Mouse (Mus musculus) midbrain, embryonic 16.5 days (tissue): ENCODE results near the gene Krtap9-3. TPM values are rescaled to one million over a fixed set of nuclear protein-coding genes. Genes with fewer than 3 reads are reported as not detected.

Source experiments
- ATAC-seq: fragments of 200-750 bp; cut with Nextera tagmentation; 2 replicates; pipeline ENCODE4 v1.8.0; 2017; ENCODE audit warnings: moderate TSS enrichment
- H3K27ac ChIP-seq: fragments of 300-500 bp; sonication (generic); 2 replicates; pipeline ENCODE4 v1.5.1; 2014; ENCODE audit warnings: mild to moderate bottlenecking, low read length, mixed read lengths
- H3K27me3 ChIP-seq: fragments of 300-500 bp; sonication (generic); 2 replicates; pipeline ENCODE4 v1.6.1; 2014; ENCODE audit warnings: low read depth, low read length, mixed read lengths; ENCODE audit not compliant: control insufficient read depth, insufficient read depth
- H3K36me3 ChIP-seq: fragments of 300-500 bp; sonication (generic); 2 replicates; pipeline ENCODE4 v1.6.1; 2014; ENCODE audit warnings: mild to moderate bottlenecking, low read length, moderate library complexity, mixed read lengths; ENCODE audit not compliant: control insufficient read depth, insufficient read depth
- H3K4me1 ChIP-seq: fragments of 300-500 bp; sonication (generic); 2 replicates; pipeline ENCODE4 v1.6.1; 2014; ENCODE audit warnings: mild to moderate bottlenecking, low read length, mixed read lengths; ENCODE audit not compliant: control insufficient read depth, insufficient read depth
- H3K4me2 ChIP-seq: fragments of 300-500 bp; sonication (generic); 2 replicates; pipeline ENCODE4 v1.6.1; 2014; ENCODE audit warnings: mild to moderate bottlenecking, low read length, mixed read lengths
- H3K4me3 ChIP-seq: fragments of 300-500 bp; sonication (generic); 2 replicates; pipeline ENCODE4 v1.5.1; 2014; ENCODE audit warnings: low read depth, mild to moderate bottlenecking, low read length, moderate library complexity, mixed read lengths
- H3K9ac ChIP-seq: fragments of 300-500 bp; sonication (generic); 2 replicates; pipeline ENCODE4 v1.6.1; 2014; ENCODE audit warnings: low read depth, low read length, mixed read lengths
- H3K9me3 ChIP-seq: fragments of 300-500 bp; sonication (generic); replicated peaks from 2 replicates; pipeline ENCODE4 v1.6.1; 2014; ENCODE audit warnings: mild to moderate bottlenecking, low read length, mixed read lengths; ENCODE audit not compliant: control insufficient read depth, poor library complexity, severe bottlenecking
- WGBS: fragments of 180-500 bp; shearing (Covaris S2); extraction: QIAGEN DNeasy Blood & Tissue Kit; methylation state at CpG from one replicate; pipeline ENCODE4 v1.1.7; 2014; 5-methylcytosine and 5-hydroxymethylcytosine counted together
- polyA plus RNA-seq: library from polyadenylated mRNA; unstranded; fragments of >200 nt; fragmentation: Nextera tagmentation; extraction: Ambion mirVana; gene quantifications from 2 replicates; pipeline ENCODE4 v1.2.1, GENCODE M21; 2015

The Krtap9-3 gene
- polyA plus RNA-seq, 1 experiment from 2014 or later, result not detected

GRCm38 (mm10) chr11:99556753-99557152 lies 41.2 kb downstream of the Krtap9-3 start, which contains the start of gene Krtap3-2:
Gene Krtap3-2 (minus strand): TSS chr11:99556853.
- Histone ChIP-seq H3K4me3 (no peak within 1 kb of the TSS), H3K27ac (no peak within 1 kb of the TSS), H3K4me2 (no peak within 1 kb of the TSS), H3K9ac (no peak within 1 kb of the TSS), H3K4me1 (no peaks in the 10 kb centered on the region), H3K27me3 (no peaks in the 10 kb centered on the region), H3K9me3 (no peaks in the 10 kb centered on the region), H3K36me3 (no peaks in the 10 kb centered on the region)
- whole genome bisulfite sequencing, result 92% methylated on average over 2 of the region's 2 CpGs
- ATAC-seq, result no peak

- no peaks in the 10 kb centered on the region for H3K4me1 ChIP-seq
- H3K4me3 ChIP-seq, result no peak overlapping the region
- H3K9ac ChIP-seq, result no peak overlapping the region
- H3K27ac ChIP-seq, result no peak overlapping the region
- no peak for ATAC-seq
- no peaks in the 10 kb centered on the region for H3K36me3 ChIP-seq
- H3K9me3 ChIP-seq, result no peaks in the 10 kb centered on the region
- no peak overlapping the region for H3K4me2 ChIP-seq
- H3K27me3 ChIP-seq, result no peaks in the 10 kb centered on the region
- 87% methylated on average over 2 of the region's 2 CpGs for WGBS
These were observed 41.7 kb downstream of the Krtap9-3 start for GRCm38 (mm10) chr11:99556195-99556594.

- H3K27me3 ChIP-seq, result no peaks in the 10 kb centered on the region
- 69% methylated on average over 3 of the region's 4 CpGs for WGBS
- no peaks in the 10 kb centered on the region for H3K9me3 ChIP-seq
- no peaks in the 10 kb centered on the region for H3K4me1 ChIP-seq
- no peak within 1 kb of the TSS for H3K9ac ChIP-seq
- no peaks in the 10 kb centered on the region for H3K36me3 ChIP-seq
- no peak for ATAC-seq
- no peak within 1 kb of the TSS for H3K27ac ChIP-seq
- no peak within 1 kb of the TSS for H3K4me2 ChIP-seq
- H3K4me3 ChIP-seq, result no peak within 1 kb of the TSS
These were observed 47.1 kb downstream of the Krtap9-3 start, which contains the start of gene Krtap3-3 for GRCm38 (mm10) chr11:99550765-99551164. Gene Krtap3-3 (minus strand): TSS chr11:99550865.

- no peak overlapping the region for H3K27ac ChIP-seq
- H3K9me3 ChIP-seq, result no peaks in the 10 kb centered on the region
- no peak overlapping the region for H3K4me2 ChIP-seq
- ATAC-seq, result no peak
- no peak overlapping the region for H3K9ac ChIP-seq
- H3K4me1 ChIP-seq, result no peaks in the 10 kb centered on the region
- no peak overlapping the region for H3K4me3 ChIP-seq
- no peaks in the 10 kb centered on the region for H3K36me3 ChIP-seq
- no peaks in the 10 kb centered on the region for H3K27me3 ChIP-seq
These were observed 50.0 kb downstream of the Krtap9-3 start for GRCm38 (mm10) chr11:99547892-99548291.

Other genes with a start within 250 kb of the Krtap9-3 start
- not detected in 2 replicates for gene Krt27, start 247.0 kb downstream of the Krtap9-3 start, polyA plus RNA-seq
- gene Krt28, start 223.2 kb downstream of the Krtap9-3 start, polyA plus RNA-seq, result 0.29 and 0.46 TPM in 2 replicates
- gene Krt10, start 208.7 kb downstream of the Krtap9-3 start, polyA plus RNA-seq, result 28.9 and 29.8 TPM in 2 replicates
- gene Krt12, start 175.8 kb downstream of the Krtap9-3 start, polyA plus RNA-seq, result 0.14 TPM in 1 of 2 replicates, not detected in the other
- gene Krt20, start 160.0 kb downstream of the Krtap9-3 start, polyA plus RNA-seq, result 0.21 and 0.34 TPM in 2 replicates
- gene Krt23, start 105.0 kb downstream of the Krtap9-3 start, polyA plus RNA-seq, result 0.11 TPM in 1 of 2 replicates, not detected in the other
- gene Krt39, start 76.8 kb downstream of the Krtap9-3 start, polyA plus RNA-seq, result not detected in 2 replicates
- gene Krt40, start 54.9 kb downstream of the Krtap9-3 start, polyA plus RNA-seq, result not detected in 2 replicates
- not detected in 2 replicates for gene Krtap3-3, start 47.2 kb downstream of the Krtap9-3 start, polyA plus RNA-seq
- gene Krtap3-2, start 41.3 kb downstream of the Krtap9-3 start, polyA plus RNA-seq, result not detected in 2 replicates
- not detected in 2 replicates for gene Gm11939, start 38.6 kb downstream of the Krtap9-3 start, polyA plus RNA-seq
- gene Krtap3-1, start 31.5 kb downstream of the Krtap9-3 start, polyA plus RNA-seq, result not detected in 2 replicates
- not detected in 2 replicates for gene Krtap1-5, start 17.1 kb downstream of the Krtap9-3 start, polyA plus RNA-seq
- gene Krtap1-4, start 14.5 kb downstream of the Krtap9-3 start, polyA plus RNA-seq, result not detected in 2 replicates
- gene Krtap1-3, start 6.8 kb downstream of the Krtap9-3 start, polyA plus RNA-seq, result not detected in 2 replicates
- gene Gm11938, start 5.2 kb upstream of the Krtap9-3 start, polyA plus RNA-seq, result not detected in 2 replicates
- not detected in 2 replicates for gene Gm11937, start 12.1 kb upstream of the Krtap9-3 start, polyA plus RNA-seq
- not detected in 2 replicates for gene Krtap2-4, start 16.7 kb upstream of the Krtap9-3 start, polyA plus RNA-seq
- gene Gm11562, start 22.3 kb upstream of the Krtap9-3 start, polyA plus RNA-seq, result not detected in 2 replicates
- gene Krtap4-1, start 30.1 kb upstream of the Krtap9-3 start, polyA plus RNA-seq, result not detected in 2 replicates
- 0.25 TPM in 1 of 2 replicates, not detected in the other for gene Krtap4-2, start 37.0 kb upstream of the Krtap9-3 start, polyA plus RNA-seq
- gene Krtap4-7, start 46.0 kb upstream of the Krtap9-3 start, polyA plus RNA-seq, result not detected in 2 replicates
- gene Gm11555, start 52.1 kb upstream of the Krtap9-3 start, polyA plus RNA-seq, result not detected in 2 replicates
- not detected in 2 replicates for gene Gm11563, start 60.9 kb upstream of the Krtap9-3 start, polyA plus RNA-seq
- not detected in 2 replicates for gene Krtap4-6, start 67.9 kb upstream of the Krtap9-3 start, polyA plus RNA-seq
- not detected in 2 replicates for gene Gm14190, start 92.6 kb upstream of the Krtap9-3 start, polyA plus RNA-seq
- not detected in 2 replicates for gene Gm14180, start 136.2 kb upstream of the Krtap9-3 start, polyA plus RNA-seq
- gene Gm11595, start 174.8 kb upstream of the Krtap9-3 start, polyA plus RNA-seq, result not detected in 2 replicates
- not detected in 2 replicates for gene Krtap4-8, start 182.6 kb upstream of the Krtap9-3 start, polyA plus RNA-seq
- gene Krtap4-9, start 187.1 kb upstream of the Krtap9-3 start, polyA plus RNA-seq, result not detected in 2 replicates
- not detected in 2 replicates for gene Gm11596, start 195.4 kb upstream of the Krtap9-3 start, polyA plus RNA-seq
- not detected in 2 replicates for gene Gm11569, start 200.8 kb upstream of the Krtap9-3 start, polyA plus RNA-seq
- gene Gm11554, start 206.3 kb upstream of the Krtap9-3 start, polyA plus RNA-seq, result not detected in 2 replicates
- gene Krtap4-13, start 211.8 kb upstream of the Krtap9-3 start, polyA plus RNA-seq, result not detected in 2 replicates
- not detected in 2 replicates for gene Gm11564, start 217.6 kb upstream of the Krtap9-3 start, polyA plus RNA-seq
- not detected in 2 replicates for gene 2300003K06Rik, start 240.0 kb upstream of the Krtap9-3 start, polyA plus RNA-seq